Mouse (Mus musculus) macrophage (primary cell): Measurements from ENCODE around the gene Itga2b. TPM values are rescaled to one million over a fixed set of nuclear protein-coding genes. Genes with fewer than 3 reads are reported as not detected.

Source experiments
- H3K27ac ChIP-seq: fragments of 350-480 bp; formaldehyde crosslinking; 2 replicates; pipeline ENCODE4 v1.9.0; 2021
- H3K36me3 ChIP-seq: fragments of 350-480 bp; formaldehyde crosslinking; 2 replicates; pipeline ENCODE4 v1.9.0; 2021; ENCODE audit errors: inconsistent target
- H3K4me3 ChIP-seq: fragments of 350-480 bp; formaldehyde crosslinking; 2 replicates; pipeline ENCODE4 v1.9.0; 2021; ENCODE audit errors: inconsistent target
- H3K79me2 ChIP-seq: fragments of 350-480 bp; formaldehyde crosslinking; 2 replicates; pipeline ENCODE4 v1.9.0; 2021; ENCODE audit errors: inconsistent target
- WGBS: methylation state at CpG from one replicate; pipeline ENCODE4 v1.1.7; 2026; ENCODE audit warnings: inconsistent platforms; ENCODE audit not compliant: missing documents; 5-methylcytosine and 5-hydroxymethylcytosine counted together
- polyA plus RNA-seq: library from polyadenylated mRNA; stranded (reverse); fragments of 250-400 nt; gene quantifications from 3 replicates; pipeline ENCODE4 v1.2.4, GENCODE M21; 2018; ENCODE audit warnings: inconsistent platforms

The Itga2b gene
- polyA plus RNA-seq, 1 experiment from 2014 or later: 0.90 TPM

GRCm38 (mm10) chr11:102479581-102479980 lies 9.7 kb upstream of the Itga2b start:
- Histone ChIP-seq H3K36me3 (peaks cover 41% of the 10 kb centered on the region), H3K27ac (no peak overlapping the region), H3K79me2 (no peaks in the 10 kb centered on the region), H3K4me3 (no peak overlapping the region)
- WGBS: 98% methylated on average over 11 of the region's 23 CpGs

- no peak overlapping the region for H3K4me3 ChIP-seq
- no peaks in the 10 kb centered on the region for H3K79me2 ChIP-seq
- peaks cover 40% of the 10 kb centered on the region for H3K36me3 ChIP-seq
- WGBS: 86% methylated on average over 3 of the region's 3 CpGs
- no peak overlapping the region for H3K27ac ChIP-seq
These were observed 8.7 kb upstream of the Itga2b start for GRCm38 (mm10) chr11:102478671-102479070.

- H3K27ac ChIP-seq: no peak overlapping the region
- H3K36me3 ChIP-seq: peaks cover 11% of the 10 kb centered on the region; the same call in 1 of the 2 replicates
- 95% methylated on average over 3 of the region's 3 CpGs for WGBS
- no peaks in the 10 kb centered on the region for H3K79me2 ChIP-seq
- H3K4me3 ChIP-seq: no peak overlapping the region
These were observed 5.1 kb upstream of the Itga2b start for GRCm38 (mm10) chr11:102475027-102475426.

GRCm38 (mm10) chr11:102467041-102467631 lies 2.8 kb downstream of the Itga2b start:
- WGBS: under 1% methylated on average over 37 of the region's 37 CpGs
- no peak overlapping the region for H3K27ac ChIP-seq
- no peaks in the 10 kb centered on the region for H3K79me2 ChIP-seq
- peak overlapping the region; percentile 16; the same call in 1 of the 2 replicates for H3K4me3 ChIP-seq
- H3K36me3 ChIP-seq: no peaks in the 10 kb centered on the region

DNA sequence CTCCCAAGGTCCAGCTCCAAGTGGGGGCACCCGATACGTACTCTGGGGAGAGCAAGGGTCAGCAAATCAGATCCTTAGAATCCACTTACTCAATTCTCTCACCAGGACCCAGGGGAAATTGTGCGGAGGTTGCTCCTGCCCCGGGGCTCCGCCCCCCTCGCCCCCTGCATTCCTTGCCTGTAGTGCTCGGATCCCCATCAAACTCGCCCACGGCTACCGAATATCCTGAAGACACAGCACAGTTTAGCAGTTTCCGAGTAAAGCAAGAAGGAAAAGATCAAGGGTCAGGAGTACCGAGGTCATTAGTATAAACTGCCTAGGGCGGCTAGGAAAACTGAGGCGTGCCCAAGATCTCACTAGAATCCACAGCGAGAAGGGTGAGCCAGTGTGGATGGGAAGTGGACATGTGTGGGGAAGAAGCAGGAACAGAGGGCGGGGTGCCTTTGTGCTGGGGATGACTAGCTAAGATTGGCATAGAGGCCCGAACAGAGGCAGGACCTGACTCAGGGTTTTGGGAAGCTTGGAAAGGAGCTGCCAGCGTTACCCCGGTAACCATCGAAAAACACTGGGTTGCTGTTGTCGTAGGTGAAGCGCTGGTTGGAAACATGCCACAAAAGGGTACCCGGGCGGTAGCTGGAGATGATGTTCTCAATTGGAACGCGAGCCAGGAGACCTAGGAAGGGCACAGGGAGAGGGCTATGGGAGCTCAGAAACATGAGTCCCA lies 4.0 kb downstream of the Itga2b start:
- Histone ChIP-seq H3K79me2 (no peaks in the 10 kb centered on the region), H3K27ac (no peak overlapping the region), H3K36me3 (no peaks in the 10 kb centered on the region), H3K4me3 (no peak overlapping the region)
- WGBS: 82% methylated on average over 24 of the region's 26 CpGs

DNA sequence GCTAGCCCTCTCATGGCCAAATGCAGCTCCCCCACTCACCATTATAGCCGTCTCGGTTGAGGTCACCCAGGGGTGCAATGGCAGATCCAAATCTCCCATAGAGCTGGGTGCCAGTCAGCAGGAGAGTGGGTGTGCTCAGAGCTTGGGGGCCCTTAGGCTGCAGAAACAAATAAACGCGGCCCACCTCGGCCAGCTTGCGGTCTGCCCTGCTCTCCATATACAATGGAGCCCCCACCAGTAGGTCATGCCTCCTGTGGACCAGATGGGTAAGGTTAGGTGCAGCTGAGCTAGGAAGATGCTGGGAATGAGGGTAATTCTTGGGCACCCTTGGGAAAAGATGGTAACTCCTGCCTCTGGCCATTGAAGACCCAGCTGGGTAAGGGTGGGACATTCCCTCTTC lies 5.0 kb downstream of the Itga2b start:
- no peaks in the 10 kb centered on the region for H3K79me2 ChIP-seq
- 98% methylated on average over 6 of the region's 6 CpGs for WGBS
- H3K36me3 ChIP-seq: no peaks in the 10 kb centered on the region
- H3K27ac ChIP-seq: no peak overlapping the region
- H3K4me3 ChIP-seq: no peak overlapping the region

GRCm38 (mm10) chr11:102461764-102462163 lies 8.2 kb downstream of the Itga2b start:
- 94% methylated on average over 3 of the region's 3 CpGs for WGBS
- H3K4me3 ChIP-seq: no peak overlapping the region
- no peaks in the 10 kb centered on the region for H3K79me2 ChIP-seq
- no peaks in the 10 kb centered on the region for H3K36me3 ChIP-seq
- no peak overlapping the region for H3K27ac ChIP-seq

DNA sequence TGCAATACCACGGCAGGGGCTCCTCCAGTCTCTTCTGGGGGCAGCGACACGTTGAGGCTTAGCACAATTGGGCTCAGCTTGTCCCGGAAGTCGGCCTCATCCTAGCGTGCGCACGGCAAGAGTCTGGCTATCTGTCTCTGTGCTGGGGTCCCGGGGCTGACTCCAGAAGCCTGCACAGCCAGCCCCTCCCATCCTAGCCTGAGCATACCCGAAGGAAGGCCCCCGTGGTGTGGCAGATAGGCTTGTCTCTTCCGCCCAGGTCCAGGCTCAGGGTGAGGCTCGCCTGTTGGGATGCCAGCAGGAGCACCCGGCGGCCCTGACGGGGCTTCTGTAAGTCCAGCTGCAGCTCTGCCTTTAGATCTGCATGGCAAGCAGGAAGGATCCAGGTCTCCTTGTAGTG lies 9.4 kb downstream of the Itga2b start:
- WGBS: 92% methylated on average over 10 of the region's 16 CpGs
- Histone ChIP-seq H3K27ac (no peak overlapping the region), H3K36me3 (no peaks in the 10 kb centered on the region), H3K4me3 (no peak overlapping the region), H3K79me2 (no peaks in the 10 kb centered on the region)

DNA sequence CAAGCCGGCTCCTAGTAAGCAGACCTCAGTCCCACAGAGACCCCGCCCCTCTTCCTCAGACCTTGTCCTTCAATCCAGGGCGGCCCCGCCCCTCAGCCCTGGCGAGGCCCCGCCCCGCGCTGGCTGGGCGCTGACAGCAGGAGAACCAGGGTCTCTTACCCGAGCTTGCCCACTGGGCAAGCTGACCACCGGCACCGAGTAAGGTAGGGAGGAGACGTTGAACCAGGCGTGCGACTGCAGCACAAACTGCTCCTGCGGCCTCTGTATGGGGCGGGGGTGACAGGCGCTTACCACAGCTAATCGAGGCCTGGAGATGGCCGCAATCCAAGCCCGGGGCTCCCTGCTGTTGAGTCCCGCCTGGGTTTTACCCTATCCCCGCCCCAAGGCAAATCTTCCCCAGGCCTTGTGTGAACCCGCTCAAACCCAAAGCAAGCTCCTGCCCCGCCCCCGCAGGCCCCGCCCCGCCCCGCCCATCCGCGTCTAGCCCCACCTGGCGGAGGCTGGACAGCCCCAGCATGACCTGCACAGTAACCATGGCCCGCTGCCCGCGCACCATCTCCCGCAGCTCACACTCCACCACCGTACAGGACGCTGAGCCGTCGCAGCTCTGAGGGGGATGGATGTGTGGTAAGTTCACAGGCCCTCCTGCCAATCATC lies 14.1 kb downstream of the Itga2b start:
- Histone ChIP-seq H3K79me2 (no peaks in the 10 kb centered on the region), H3K27ac (no peak overlapping the region), H3K4me3 (no peak overlapping the region; the same call in 1 of the 2 replicates), H3K36me3 (no peaks in the 10 kb centered on the region)
- under 1% methylated on average over 31 of the region's 40 CpGs for WGBS

- Histone ChIP-seq H3K36me3 (no peaks in the 10 kb centered on the region), H3K79me2 (no peaks in the 10 kb centered on the region), H3K4me3 (no peak overlapping the region), H3K27ac (no peak overlapping the region)
- WGBS: 60% methylated on average over 10 of the region's 10 CpGs
These were observed 16.8 kb downstream of the Itga2b start for GRCm38 (mm10) chr11:102453131-102453530.

DNA sequence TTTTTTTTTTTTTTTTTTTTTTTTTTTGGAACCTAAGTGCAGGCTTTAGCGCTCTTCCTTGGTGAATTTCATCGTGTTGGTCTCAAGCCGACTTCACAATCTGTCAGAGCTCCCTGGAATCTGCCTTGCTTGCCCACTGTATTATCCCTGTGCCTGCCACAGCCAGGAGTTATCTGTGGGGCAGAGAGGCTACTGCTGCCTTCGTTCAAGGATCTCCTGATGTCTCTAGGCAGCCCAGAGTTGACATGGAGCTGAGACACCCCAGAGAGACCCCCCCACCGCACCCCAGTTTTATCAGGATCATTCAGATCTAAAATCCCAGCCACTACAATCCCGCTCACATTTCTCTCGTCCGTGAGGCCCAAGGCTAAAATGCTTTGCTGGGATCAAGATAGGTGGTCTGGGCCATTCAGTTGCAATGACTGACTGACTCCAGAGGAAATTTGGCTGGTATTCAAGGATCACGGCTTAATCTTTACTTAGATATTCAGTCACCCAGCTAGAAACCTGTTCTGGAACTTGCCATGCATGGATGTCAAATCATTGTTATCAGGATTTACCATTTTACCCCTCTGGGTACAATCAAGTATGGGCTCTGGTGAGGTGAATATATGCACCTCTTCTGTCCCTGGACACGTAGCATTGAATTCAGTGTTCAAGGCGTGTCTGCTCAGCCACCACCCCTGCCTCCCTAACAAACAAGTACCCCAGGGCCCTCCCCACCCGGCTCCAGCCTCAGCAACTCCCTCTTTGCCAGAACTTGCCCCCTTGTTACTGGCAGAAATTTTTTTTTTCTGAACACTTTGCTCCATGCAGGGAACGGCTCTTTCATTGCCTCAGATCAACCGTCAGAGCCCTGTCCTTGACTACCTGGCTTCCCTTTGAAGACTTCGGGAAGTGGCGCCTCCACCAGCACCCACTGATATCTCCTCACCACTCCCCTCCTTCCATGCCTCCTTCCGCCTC lies 20.6 kb downstream of the Itga2b start:
- 77% methylated on average over 12 of the region's 17 CpGs for WGBS
- Histone ChIP-seq H3K36me3 (no peaks in the 10 kb centered on the region), H3K4me3 (no peak overlapping the region), H3K27ac (no peak overlapping the region), H3K79me2 (no peaks in the 10 kb centered on the region)

DNA sequence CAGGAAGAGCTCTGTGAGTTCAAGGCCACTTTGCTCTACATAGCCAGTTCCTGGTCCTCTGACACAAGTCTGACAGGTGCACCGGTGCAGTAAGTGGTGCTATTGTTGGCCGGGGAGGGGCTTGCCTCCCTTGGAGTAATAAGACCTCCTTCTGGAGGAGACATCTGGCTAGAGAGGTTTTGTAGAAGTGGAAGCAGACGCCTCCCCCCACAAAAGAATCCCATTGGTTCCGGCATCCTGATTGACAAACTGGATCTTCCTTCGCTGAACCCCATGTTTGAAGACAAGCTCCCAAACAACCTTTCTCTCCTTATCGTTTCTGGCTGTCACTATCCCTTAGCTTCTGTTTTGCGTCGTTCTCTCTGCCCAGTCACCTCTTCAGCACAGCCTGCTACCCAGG lies 21.6 kb downstream of the Itga2b start:
- H3K36me3 ChIP-seq: no peaks in the 10 kb centered on the region
- no peaks in the 10 kb centered on the region for H3K79me2 ChIP-seq
- 37% methylated on average over 8 of the region's 8 CpGs for WGBS
- H3K27ac ChIP-seq: no peak overlapping the region
- H3K4me3 ChIP-seq: no peak overlapping the region

- Histone ChIP-seq H3K4me3 (no peak within 1 kb of the TSS), H3K36me3 (no peaks in the 10 kb centered on the region), H3K27ac (no peak within 1 kb of the TSS), H3K79me2 (no peaks in the 10 kb centered on the region)
- 2% methylated on average over 38 of the region's 40 CpGs for WGBS
These were observed 22.4 kb downstream of the Itga2b start, which contains the start of gene Fam171a2 for GRCm38 (mm10) chr11:102447497-102447896. TSS of gene Fam171a2 (minus strand) at chr11:102447682.
